Mouse (Mus musculus) lung, adult 2 months (tissue): ENCODE measurements around the gene Med19.
A peak's percentile ranks its signal among the peaks of the same experiment; 100 is the strongest.

Experiments used
- CTCF ChIP-seq: fragments of 200-500 bp; IDR thresholded peaks from 2 replicates; pipeline ENCODE4 v1.5.1; 2011; ENCODE audit warnings: mild to moderate bottlenecking, low read length, control low read depth; ENCODE audit not compliant: insufficient read depth
- POLR2A ChIP-seq: fragments of 200-500 bp; IDR thresholded peaks from 2 replicates; pipeline ENCODE4 v1.6.1; 2011; ENCODE audit warnings: low read depth, mild to moderate bottlenecking, control low read depth, low read length, borderline replicate concordance; ENCODE audit errors: extremely low read depth

- TF ChIP-seq CTCF (no peak), POLR2A (peak; percentile 71; the same call in 1 of the 2 replicates)
Observed at GRCm38 (mm10) chr2:84635611-84636010, 42.6 kb upstream of the Med19 start.
